Mouse (Mus musculus) thymus, postnatal 10 days (tissue): Measurements from ENCODE around the gene Mtch1.
"Not testable (repeated sequence)": the region's sequence is repeated elsewhere in the genome, so short reads cannot be mapped to it uniquely, and the experiment has no call there.

Source experiments
- DNase-seq, 2 experiments: peaks; one replicate each; pipeline ENCODE4 v3.0.0; 2021; ENCODE audit warnings: low spot score in 2 of 2

Mtch1 gene

DNA sequence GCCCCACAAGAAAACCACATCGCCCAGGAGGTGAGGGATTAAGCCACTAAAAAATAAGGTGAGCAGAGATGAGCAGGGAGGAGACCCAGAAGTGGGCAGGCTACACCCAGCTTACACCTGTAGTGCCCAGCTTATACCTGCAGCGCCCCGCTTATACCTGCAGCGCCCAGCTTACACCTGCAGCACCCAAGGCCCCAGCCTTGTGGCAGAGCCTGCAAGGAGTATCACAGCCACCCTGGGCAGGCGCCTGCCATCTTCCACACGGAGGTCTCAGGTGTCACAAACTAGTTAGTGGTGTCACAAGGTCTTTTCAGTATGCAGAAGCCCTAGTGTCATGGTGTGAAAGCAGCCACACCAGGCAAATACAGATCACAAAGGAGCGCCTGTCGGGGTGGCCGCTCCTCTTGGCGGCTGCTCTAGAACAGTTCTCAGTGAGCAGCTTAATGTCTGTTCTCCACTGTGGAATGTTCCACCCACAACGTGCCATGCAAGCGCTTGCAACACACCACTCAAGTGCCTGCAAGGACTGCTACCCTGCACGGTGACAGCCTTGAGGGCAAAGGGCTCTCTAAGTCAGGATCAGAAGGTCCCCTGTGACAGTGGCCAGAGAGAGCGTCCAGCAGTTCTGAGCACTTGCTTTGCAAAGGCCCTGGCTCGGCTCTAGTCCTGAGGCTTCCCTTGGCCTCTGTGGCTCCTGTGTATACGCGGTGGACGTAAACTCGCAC, 11.3 kb downstream of the Mtch1 start:
- DNase-seq, result no peak

GRCm38 (mm10) chr17:29332186-29332685, 15.5 kb downstream of the Mtch1 start:
- DNase-seq, result peak; percentile 60

DNA sequence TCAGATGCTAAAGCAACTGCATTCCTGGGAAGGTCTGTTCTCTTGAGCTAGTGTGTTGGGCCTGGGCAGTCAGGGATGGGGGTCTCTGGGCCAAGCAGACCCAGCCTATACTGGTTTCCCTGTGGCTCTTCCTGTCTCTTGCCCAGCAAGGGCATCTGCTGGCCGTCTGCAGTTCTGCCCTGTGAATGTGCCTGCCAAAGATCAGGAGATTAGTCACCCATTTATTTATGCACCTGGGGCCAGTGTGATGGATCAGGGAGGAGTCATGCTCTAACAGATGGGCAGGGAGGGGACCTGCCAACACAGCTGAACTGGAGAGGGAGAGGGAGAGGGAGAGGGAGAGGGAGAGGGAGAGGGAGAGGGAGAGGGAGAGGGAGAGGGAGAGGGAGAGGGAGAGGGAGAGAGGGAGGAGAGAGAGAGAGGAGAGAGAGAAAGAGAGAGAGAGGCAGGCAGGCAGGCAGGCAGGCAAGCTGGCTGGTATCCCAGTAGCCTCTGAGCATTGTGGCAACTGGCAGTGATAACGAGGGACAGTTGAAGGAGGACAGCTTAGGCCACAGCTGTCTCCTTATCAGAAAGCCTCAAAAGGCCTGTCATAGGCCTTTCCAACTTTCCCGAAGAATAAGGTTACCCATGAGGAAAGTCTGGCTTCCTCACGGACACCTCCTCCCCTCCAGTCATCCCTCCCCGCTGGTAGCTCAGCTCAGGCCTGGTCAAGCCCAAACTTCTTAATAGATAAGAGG, 16.9 kb downstream of the Mtch1 start:
- no peak for DNase-seq

DNA sequence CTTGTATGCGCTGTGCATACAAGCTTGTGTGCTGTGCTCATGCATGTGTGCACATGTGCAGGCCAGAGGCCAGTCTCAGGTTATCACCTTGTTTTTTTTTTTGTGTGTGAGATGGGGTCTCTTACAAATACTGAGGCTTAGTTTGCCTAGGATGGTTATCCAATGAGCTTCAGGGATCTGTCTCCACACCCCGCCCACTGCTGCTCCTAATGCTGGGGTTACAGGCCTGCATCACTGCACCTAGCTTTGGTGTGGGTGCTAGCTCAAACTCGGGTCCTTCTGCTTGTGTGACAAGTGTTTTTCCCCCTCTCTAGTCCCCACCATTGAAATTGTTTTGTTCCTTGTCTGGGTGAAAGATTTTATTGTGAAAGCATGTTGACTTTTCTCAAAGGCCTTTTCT, 17.5 kb downstream of the Mtch1 start:
- no peak for DNase-seq

DNA sequence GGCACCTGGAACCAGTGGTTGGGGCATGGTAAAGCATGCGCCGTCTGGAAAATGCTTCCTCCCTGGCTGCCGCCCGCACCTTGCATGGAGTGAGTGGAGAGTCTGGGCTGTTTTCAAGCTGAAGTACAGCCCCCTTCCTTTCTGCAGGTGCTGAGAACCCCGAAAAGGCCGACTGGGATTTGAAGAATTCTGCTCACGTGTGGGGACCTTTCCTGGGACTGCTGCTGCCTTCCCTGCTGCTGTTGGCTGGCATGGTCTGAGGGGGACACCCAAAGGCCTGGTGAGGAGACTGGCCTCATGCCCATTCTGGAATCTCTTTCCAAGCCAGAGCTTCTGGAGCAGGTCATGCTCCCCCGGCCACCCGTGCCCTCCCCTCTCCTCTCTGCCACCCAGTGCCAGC, 20.0 kb downstream of the Mtch1 start:
- DNase-seq, result no peak

- DNase-seq, result no peak
Measured at GRCm38 (mm10) chr17:29326531-29327529, 20.9 kb downstream of the Mtch1 start.

- DNase-seq, result no peak
Measured at GRCm38 (mm10) chr17:29325831-29326230, 21.9 kb downstream of the Mtch1 start.

DNA sequence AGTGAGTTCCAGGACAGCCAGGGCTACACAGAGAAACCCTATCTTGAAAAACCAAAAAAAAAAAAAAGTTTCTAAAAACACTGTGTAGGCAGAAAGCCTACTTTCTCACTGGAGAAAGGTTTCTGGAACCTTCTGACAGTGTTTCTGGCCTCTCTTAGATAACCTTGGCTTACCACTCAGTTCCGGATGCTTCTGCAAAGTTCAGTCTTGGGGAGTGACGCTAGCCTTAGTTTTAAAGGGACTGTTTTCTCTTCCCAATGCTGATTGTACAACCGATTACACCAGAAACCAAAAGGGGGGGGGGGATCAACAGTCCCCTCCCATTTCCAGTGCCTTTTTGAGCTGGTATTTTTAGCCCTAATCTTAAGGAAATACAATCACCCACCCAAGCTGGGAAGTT, 24.1 kb downstream of the Mtch1 start:
- no peak for DNase-seq

DNA sequence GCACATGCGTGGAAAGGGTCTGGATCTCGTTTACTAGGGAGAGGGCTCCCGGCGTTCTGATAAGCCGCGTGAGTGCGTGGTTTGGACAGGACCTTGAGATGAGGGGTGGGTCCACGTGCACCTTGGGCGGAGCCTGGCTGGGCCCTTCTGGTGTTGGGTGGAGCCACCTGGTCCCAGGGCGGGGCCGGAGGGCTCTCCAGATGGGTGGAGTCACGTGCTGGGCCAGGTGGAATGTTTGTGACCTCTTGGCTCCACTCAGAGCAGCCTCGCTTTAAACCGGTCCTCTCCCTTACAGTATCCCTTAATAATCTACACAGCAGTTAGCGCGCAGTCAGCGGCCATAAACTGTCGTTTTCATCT, 25.2 kb downstream of the Mtch1 start:
- DNase-seq, result no peak

DNA sequence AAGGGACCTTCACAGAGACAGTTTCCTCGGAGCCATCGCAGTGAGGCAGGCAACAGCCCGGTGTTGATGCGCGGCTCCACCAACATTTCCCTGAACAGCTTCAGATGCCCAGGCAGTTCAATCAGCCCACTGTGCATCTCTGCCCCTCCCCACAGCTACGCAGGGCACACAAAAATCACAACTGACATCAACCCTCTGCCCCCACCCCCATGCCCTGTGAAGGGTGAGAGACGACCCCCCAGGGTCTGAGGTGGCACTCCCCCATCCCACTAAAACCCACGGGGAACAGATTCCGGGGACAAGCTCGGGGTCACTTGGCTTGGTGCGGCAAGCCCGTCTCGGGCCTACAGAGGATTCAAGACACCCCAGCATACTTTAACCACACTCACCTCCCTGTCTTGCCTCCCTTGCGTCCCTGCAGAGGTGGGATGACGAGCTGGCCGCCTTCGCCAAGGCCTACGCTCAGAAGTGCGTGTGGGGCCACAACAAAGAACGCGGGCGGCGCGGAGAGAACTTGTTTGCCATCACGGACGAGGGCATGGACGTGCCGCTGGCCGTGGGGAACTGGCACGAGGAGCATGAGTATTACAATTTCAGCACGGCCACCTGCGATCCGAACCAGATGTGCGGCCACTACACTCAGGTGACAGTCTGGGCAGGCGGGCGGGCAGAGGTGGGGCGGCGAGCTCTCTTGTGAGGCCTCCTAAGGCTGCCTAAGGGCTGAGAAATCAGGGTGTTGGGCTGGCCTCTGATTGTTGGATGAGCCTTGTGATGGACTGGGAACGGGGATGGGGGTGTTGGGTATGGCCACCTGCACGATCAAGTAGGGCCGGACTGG, 25.8 kb downstream of the Mtch1 start:
- no peak for DNase-seq

DNA sequence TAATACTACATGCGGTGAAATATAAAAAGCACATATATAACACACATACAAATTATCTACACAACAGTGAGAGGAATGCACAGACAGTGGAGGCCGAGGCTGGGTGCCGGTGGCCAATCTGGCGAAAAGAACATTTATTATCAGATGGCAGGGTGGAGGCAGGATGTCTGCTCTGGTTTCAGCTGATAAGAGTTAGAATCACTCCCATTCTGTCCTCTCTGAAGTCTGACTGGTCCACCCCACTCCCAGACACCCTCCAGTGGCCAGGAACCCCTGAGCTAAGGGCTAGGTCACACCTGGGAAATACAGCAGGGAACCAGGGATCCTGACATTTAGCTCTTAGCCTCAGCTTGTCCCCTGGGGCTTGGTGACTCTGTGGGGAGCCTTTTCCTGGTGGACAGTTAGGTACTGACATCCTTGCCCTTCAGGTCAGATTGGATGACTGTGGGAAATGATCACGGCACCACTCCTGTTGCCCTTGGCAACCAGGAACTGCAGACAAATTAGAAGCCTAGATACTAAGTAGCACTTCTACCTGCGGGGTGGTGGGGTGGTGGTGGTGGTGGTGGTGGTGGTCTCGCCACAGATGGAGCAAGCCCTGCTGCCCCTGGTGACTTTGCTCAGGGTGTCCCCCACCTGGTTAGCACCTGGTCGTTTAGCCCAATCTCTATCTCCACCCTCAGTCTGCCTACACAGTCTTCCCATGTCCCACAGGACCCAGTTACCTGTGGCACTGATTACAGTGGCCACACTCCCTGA, 27.7 kb downstream of the Mtch1 start:
- no peak for DNase-seq

- no peak for DNase-seq
Measured at GRCm38 (mm10) chr17:29319476-29319875, 28.3 kb downstream of the Mtch1 start.

DNA sequence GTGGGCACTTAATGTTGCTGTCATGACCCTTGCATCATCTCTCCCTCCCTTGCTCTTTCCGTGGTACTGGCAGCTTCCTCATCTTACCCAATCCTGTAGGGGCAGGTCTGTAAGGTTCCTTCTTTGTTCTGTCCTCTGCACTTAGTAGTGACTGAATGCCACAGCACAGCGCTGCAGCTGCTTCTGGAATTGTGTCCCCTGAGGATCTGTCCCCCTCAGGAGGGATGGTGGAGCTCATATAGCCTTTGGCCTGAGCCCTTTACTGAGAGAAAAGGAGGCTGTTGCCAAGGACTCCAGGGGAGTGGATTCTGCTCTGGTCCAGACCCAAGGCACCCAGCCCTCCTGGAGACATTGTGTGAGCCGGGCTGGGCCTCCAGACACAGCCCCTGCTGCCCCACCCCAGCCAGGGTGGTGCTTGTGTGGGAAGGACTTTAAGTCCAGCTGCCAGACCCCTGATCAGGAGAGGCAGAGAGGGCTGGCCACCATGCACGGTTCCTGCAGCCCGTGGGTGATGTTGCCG, 28.9 kb downstream of the Mtch1 start:
- DNase-seq, result no peak

- not testable (repeated sequence) for DNase-seq
Measured at GRCm38 (mm10) chr17:29317380-29317779, 30.4 kb downstream of the Mtch1 start, which contains the start of gene Pi16. Pi16 (plus strand) TSS chr17:29317680.

GRCm38 (mm10) chr17:29316891-29317290, 30.8 kb downstream of the Mtch1 start:
- DNase-seq, result no peak

DNA sequence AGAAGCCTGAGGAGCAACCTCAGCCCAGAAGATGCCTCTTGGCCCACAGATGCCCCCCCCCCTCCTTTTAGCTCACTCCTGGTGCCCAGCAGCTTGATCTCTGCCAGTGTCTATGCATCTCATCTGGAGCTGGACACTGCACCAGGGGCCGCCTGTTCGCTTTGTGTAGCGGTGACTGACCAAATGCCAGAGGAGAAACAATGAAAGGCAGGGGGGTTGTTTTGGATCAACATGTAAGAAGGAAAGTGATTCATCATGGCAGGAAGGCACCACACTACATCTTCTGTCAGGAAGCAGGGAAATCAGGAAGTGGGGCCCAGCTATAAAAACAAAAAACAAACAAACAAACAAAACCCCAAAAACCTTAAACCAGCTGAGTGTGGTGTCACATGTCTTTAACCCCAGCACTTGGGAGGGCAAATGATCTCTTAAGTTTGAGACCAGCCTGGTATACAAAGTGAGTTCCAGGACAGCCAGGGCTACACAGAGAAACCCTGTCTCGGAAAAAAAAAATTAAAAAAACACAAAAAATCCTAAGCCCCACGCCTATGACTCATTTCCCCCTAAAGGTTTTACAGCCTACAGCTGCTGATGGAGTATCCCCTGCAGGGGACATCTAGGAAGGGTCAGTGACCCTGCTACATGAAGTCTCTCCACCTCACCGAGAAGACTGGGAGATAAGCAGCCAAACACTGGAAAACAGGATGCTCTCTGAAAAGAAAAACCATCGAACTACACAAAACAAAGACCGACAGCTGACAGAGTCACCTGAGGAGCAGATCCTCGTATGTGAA, 31.9 kb downstream of the Mtch1 start:
- no peak for DNase-seq

GRCm38 (mm10) chr17:29313300-29313699, 34.4 kb downstream of the Mtch1 start:
- no peak for DNase-seq

GRCm38 (mm10) chr17:29312082-29312481, 35.7 kb downstream of the Mtch1 start:
- DNase-seq, result no peak

- DNase-seq, result no peak
Measured at GRCm38 (mm10) chr17:29311602-29312001, 36.1 kb downstream of the Mtch1 start.
